Mouse (Mus musculus) inflammation-experienced regulatory T-cells (primary cell): ENCODE results near the gene Tas2r113. TPM values are rescaled to one million over a fixed set of nuclear protein-coding genes. Genes with fewer than 3 reads are reported as not detected.

Experiments
- polyA plus RNA-seq, 2 experiments: library from polyadenylated mRNA; unstranded; fragments of 100-300 nt; shearing (Covaris generic); gene quantifications; one replicate each; pipeline ENCODE4 v1.2.1; 2017

The Tas2r113 gene
- not detected for polyA plus RNA-seq

DNA sequence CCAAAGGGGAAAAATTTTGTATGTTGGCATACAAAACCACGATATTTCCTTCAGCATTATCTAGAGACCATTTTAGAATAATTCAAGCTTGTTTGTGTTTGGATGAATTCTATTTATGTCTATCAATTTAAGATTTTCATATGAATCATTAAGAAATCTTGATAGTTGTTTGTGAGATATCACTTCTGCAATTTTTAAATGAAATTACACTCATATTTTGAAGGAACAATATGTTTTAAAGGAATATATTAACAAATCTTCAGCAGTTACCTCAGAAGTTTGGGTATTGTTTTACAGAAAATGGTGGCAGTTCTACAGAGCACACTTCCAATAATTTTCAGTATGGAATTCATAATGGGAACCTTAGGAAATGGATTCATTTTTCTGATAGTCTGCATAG lies at the start of gene Tas2r113:
Tas2r113 (plus strand) TSS at position 301 of the 400 bp plus-strand sequence.

GRCm38 (mm10) chr6:132846842-132847241 lies 46.0 kb upstream of the Tas2r113 start, which contains the start of gene Tas2r123:
TSS of gene Tas2r123 (plus strand) at chr6:132847142.

DNA sequence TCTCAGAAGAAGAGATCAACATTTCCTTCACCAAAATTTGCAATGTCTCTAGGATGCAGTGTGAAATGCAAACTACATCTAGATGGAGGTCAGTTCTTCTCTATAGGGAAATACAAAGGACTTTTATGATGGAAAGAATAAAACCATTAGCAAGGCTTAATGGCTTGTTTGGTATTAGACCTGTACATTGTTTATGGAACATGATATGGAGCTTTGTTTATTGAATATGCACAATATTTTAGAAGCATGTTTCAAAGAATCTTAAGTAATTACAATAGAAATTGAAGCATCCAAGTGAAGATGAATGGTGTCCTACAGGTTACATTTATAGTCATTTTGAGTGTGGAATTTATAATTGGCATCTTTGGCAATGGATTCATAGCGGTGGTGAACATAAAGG lies 37.7 kb upstream of the Tas2r113 start, which contains the start of gene Tas2r116:
Tas2r116 (plus strand) TSS at position 301 of the 400 bp plus-strand sequence.

GRCm38 (mm10) chr6:132867708-132868107 lies 25.1 kb upstream of the Tas2r113 start, which contains the start of gene Tas2r110:
TSS of gene Tas2r110 (plus strand) at chr6:132868008.

DNA sequence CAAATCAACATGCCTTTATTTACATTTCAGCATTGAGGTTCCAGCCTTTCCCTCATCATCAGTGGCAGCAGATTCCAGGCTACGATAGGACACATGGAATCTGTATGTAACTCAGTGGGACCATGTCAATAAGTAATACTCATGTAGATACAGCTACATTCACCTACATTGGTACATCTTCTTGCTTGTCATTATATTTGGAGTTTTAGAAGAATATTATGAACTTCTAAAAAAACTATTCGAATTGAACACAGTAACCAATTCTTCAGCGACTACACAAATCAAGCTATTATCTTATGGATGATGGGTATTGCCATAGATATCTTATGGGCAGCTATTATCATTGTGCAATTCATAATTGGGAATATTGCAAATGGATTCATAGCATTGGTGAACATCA lies 16.5 kb downstream of the Tas2r113 start, which contains the start of gene Tas2r125:
Tas2r125 (plus strand) TSS at position 301 of the 400 bp plus-strand sequence.

Other genes starting within 250 kb of the Tas2r113 start
- 1 to 10 TPM in 1 of 2 experiments, not detected in 1; 1.8 TPM for gene A630073D07Rik, start 241.5 kb upstream of the Tas2r113 start, polyA plus RNA-seq
- not detected for gene Tas2r120, start 236.1 kb upstream of the Tas2r113 start, polyA plus RNA-seq
- not detected for gene Tas2r121, start 192.0 kb upstream of the Tas2r113 start, polyA plus RNA-seq
- gene Tas2r122, start 181.1 kb upstream of the Tas2r113 start, polyA plus RNA-seq = under 1 TPM in 1 of 2 experiments, not detected in 1; 0.23 TPM
- gene Tas2r115, start 155.0 kb upstream of the Tas2r113 start, polyA plus RNA-seq = not detected
- not detected for gene Tas2r124, start 138.3 kb upstream of the Tas2r113 start, polyA plus RNA-seq
- not detected for gene Tas2r102, start 130.9 kb upstream of the Tas2r113 start, polyA plus RNA-seq
- not detected for gene Tas2r136, start 114.8 kb upstream of the Tas2r113 start, polyA plus RNA-seq
- gene Tas2r117, start 90.2 kb upstream of the Tas2r113 start, polyA plus RNA-seq = under 1 TPM in 1 of 2 experiments, not detected in 1; 0.73 TPM
- gene Tas2r123, start 45.9 kb upstream of the Tas2r113 start, polyA plus RNA-seq = not detected
- not detected for gene Tas2r116, start 37.6 kb upstream of the Tas2r113 start, polyA plus RNA-seq
- gene Tas2r110, start 25.0 kb upstream of the Tas2r113 start, polyA plus RNA-seq = not detected
- gene Tas2r125, start 16.6 kb downstream of the Tas2r113 start, polyA plus RNA-seq = not detected
- gene Tas2r129, start 58.1 kb downstream of the Tas2r113 start, polyA plus RNA-seq = not detected
- gene Tas2r131, start 64.9 kb downstream of the Tas2r113 start, polyA plus RNA-seq = not detected
- gene Tas2r109, start 88.0 kb downstream of the Tas2r113 start, polyA plus RNA-seq = not detected
- under 1 TPM in 1 of 2 experiments, not detected in 1; 0.28 TPM for gene Tas2r103, start 144.1 kb downstream of the Tas2r113 start, polyA plus RNA-seq
- not detected for gene Tas2r140, start 162.8 kb downstream of the Tas2r113 start, polyA plus RNA-seq
- gene Smim10l1, start 211.9 kb downstream of the Tas2r113 start, polyA plus RNA-seq = 10 to 100 TPM; 13.8 to 19.8 TPM